Mouse (Mus musculus): Measurements from ENCODE around the gene Akr1c13. TPM values are rescaled to one million over a fixed set of nuclear protein-coding genes. Genes with fewer than 3 reads are reported as not detected.

Gene Akr1c13
- polyA plus RNA-seq (2012; fragmentation: generic; extraction: Trizol): 1 to 10 TPM in 1 of 2 experiments, under 1 TPM in 1; 0.61 to 7.7 TPM

GRCm38 (mm10) chr13:4190904-4191303, at the start of gene Akr1c13:
Gene Akr1c13 (plus strand): TSS chr13:4191150.

GRCm38 (mm10) chr13:4150518-4150917, 40.4 kb upstream of the Akr1c13 start, which contains the start of gene Akr1c18:
Gene Akr1c18 (minus strand): TSS chr13:4150654.

GRCm38 (mm10) chr13:4228441-4228840, 37.5 kb downstream of the Akr1c13 start, which contains the start of gene Akr1c19:
Gene Akr1c19 (plus strand): TSS chr13:4228700.

Other genes with a start within 250 kb of the Akr1c13 start
- not detected for gene Ucn3, start 245.8 kb upstream of the Akr1c13 start, polyA plus RNA-seq (2012; fragmentation: generic; extraction: Trizol)
- 1 to 10 TPM in 1 of 2 experiments, under 1 TPM in 1; 0.11 to 3.2 TPM for gene Akr1c14, start 142.1 kb upstream of the Akr1c13 start, polyA plus RNA-seq (2012; fragmentation: generic; extraction: Trizol)
- not detected for gene Akr1c18, start 40.5 kb upstream of the Akr1c13 start, polyA plus RNA-seq (2012; fragmentation: generic; extraction: Trizol)
- under 1 TPM in 1 of 2 experiments, not detected in 1; 0.05 TPM for gene Akr1c19, start 37.5 kb downstream of the Akr1c13 start, polyA plus RNA-seq (2012; fragmentation: generic; extraction: Trizol)
- gene Akr1c12, start 88.3 kb downstream of the Akr1c13 start, polyA plus RNA-seq (2012; fragmentation: generic; extraction: Trizol): 1 to 10 TPM in 1 of 2 experiments, under 1 TPM in 1; 0.12 to 2.0 TPM
- gene Akr1c6, start 243.2 kb downstream of the Akr1c13 start, polyA plus RNA-seq (2012; fragmentation: generic; extraction: Trizol): not detected